Mouse (Mus musculus): ENCODE measurements at regions not wholly inside any gene's neighbourhood (a gene's known extent, or its start where the extent isn't known, plus 50 kb on each side); places are given as distances from the start of the nearest gene placed in this dataset.
"Not testable (repeated sequence)": the region's sequence is repeated elsewhere in the genome, so short reads cannot be mapped to it uniquely, and the experiment has no call there.

DNA sequence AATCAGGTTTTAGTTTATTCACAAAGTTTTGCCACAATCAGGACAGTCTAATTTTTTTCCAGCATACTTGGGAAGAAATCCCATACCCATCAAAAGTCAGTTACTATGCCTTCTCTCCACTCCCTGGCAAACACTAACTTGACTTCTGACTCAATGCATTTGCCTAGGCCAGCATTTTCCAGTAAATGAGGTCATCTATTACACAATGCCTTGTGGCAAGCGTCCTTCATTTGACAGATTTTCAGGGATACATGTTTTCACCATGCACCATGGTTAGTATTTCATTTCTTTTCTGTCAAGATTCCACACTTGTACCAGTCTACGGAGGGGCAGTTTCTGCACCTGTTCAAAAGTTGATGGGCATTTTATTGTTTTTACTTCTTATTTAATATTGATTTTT is 88.4 kb upstream of the Slc2a12 start:
- not testable (repeated sequence) for DNase-seq (ENCODE audit: low spot score)

DNA sequence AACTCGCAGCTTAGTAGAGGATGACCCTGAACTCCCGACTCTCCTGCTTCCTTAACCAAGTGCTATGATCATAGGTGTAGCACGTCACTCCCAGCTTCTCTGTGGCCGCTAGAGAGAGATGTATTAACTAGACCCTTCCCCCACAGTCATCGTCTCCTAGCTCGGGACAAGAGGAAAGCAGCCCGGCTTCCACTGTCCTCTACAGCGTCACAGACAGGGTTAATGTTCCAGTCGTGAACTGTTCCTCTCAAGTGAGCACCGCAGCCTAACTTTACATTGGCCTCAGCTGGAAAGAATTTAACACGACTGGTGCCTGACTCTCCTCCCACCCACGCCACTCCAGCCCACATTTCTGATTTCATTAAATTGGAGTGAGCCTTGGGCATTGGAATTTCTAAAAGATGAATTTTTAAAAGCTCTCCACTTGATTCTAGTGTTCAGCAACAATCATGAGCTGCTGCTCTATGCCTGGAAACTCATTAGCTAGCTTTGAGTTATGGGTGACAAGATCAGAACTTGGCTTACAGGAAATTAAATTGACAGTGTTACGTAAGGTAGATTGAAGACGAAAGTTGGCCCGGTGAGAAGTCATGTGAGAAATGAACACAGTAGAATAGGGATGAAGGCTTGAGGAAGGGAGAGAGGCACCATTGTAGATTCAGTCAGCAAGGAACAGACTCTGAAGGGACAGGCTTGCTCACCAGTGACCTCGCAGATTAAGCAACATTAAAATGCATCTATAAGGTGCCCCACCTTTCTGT is 75.4 kb upstream of the Slc2a12 start:
- DNase-seq (ENCODE audit: low spot score) = not testable (repeated sequence)

DNA sequence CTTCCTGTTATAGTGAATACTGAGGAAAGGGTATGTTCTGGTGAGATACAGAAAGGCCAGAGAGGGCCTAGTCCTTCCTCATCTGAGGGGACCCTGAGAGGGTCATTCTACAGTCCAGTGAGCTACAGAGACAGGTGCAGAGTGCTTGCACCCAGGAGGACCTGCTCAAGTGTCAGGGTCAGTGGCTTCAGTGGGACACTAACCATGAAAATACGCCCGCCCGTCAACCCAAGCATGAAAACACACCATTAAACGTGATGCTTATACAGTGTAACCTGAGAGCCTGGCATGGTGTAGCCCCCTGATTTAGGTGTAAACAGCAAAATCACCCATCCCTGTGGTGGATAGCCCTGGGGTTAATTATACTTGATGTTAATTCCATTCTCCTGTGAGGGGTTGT is 70.8 kb upstream of the Slc2a12 start:
- DNase-seq (ENCODE audit: low spot score) = not testable (repeated sequence)

DNA sequence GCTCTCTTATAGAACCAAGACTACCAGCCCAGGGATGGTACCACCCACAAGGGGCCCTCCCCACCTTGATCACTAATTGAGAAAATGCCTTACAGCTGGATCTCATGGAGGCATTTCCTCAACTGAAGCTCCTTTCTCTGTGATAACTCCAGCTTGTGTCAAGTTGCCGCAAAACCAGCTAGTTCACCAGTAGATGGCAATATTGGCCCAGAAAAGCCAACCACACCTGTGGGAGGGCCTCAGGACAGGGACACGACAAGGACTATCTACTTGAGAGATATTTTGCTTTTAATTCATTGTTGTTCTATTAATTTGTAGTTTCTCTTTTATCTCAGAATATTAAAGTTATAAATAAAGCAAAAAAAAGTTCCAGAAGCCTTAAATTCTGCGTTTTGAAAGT is 65.4 kb upstream of the Slc2a12 start:
- peak; percentile 56 for DNase-seq (ENCODE audit: low spot score)

GRCm38 (mm10) chr10:22581300-22581699 is 63.5 kb upstream of the Slc2a12 start:
- DNase-seq (ENCODE audit: low spot score) = not testable (repeated sequence)

DNA sequence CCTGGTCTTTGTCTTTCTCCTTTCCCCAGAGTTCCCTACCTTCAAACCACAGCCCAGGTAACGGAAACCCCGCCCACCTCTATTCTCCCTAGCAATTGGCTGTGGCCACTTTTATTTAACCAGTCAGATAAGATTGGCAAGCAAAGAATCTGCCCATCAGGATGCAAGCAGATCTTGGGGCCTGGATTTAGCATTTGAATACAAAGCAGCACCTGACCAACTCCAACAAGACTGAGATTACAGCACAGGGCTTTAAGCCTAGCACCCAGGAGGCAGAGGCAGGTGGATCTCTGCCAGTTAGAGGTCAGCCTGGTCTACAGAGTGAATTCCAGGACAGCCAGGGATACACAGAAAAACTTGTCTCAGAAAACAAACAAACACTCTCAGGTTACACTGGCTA is 61.5 kb upstream of the Slc2a12 start:
- not testable (repeated sequence) for DNase-seq (ENCODE audit: low spot score)

GRCm38 (mm10) chr10:22588587-22588986 is 56.2 kb upstream of the Slc2a12 start:
- DNase-seq (ENCODE audit: low spot score) = not testable (repeated sequence)

DNA sequence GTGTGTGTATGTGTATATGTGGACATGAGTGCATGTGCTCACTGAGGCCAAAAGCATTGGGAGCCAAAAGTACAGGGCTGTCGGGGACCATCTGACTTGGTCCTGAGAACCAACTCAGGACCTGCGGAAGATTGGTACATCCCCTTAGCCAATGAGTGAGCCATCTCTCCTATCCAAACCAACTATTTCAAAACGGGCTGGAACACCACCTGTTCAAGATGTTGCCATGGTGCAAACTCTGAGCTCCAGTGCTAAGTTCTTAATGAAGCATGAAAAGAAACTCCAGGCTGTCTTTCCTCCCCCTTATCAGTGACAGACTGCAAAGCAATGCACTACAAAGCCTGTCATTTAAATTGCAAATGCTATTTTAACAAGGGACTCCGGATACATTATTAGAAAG is 53.1 kb upstream of the Slc2a12 start:
- not testable (repeated sequence) for DNase-seq (ENCODE audit: low spot score)

GRCm38 (mm10) chr10:22592189-22592603 is 52.6 kb upstream of the Slc2a12 start:
- not testable (repeated sequence) for DNase-seq (ENCODE audit: low spot score)

- DNase-seq (ENCODE audit: low spot score) = not testable (repeated sequence)
Observed at GRCm38 (mm10) chr10:22592752-22593151, 52.1 kb upstream of the Slc2a12 start.
